Mouse (Mus musculus) heart, embryonic 14.5 days (tissue): ENCODE results near the gene Lrp1. TPM values are rescaled to one million over a fixed set of nuclear protein-coding genes. Genes with fewer than 3 reads are reported as not detected.

ENCODE experiments used
- ATAC-seq: fragments of 200-750 bp; cut with Nextera tagmentation; 2 replicates; pipeline ENCODE4 v1.8.0; 2017; ENCODE audit warnings: low read depth, moderate TSS enrichment; ENCODE audit not compliant: insufficient number of reproducible peaks, insufficient read depth, low FRiP score
- H3K27ac ChIP-seq, 2 experiments: fragments of 200-500 bp in 1 of 2; fragments of 300-500 bp in 1 of 2; sonication (generic) in 1 of 2; replicated peaks in 1 of 2; 2 replicates each; pipeline ENCODE4 v1.5.1; 2012 to 2014; ENCODE audit warnings: low read depth in 2 of 2, low read length in 2 of 2, control low read depth in 1 of 2, mild to moderate bottlenecking in 1 of 2, mixed read lengths in 1 of 2; ENCODE audit not compliant: control insufficient read depth in 1 of 2, insufficient read depth in 1 of 2
- H3K27me3 ChIP-seq: fragments of 300-500 bp; sonication (generic); 2 replicates; pipeline ENCODE4 v1.6.1; 2014; ENCODE audit warnings: mild to moderate bottlenecking, low read length, control low read depth; ENCODE audit not compliant: control insufficient read depth, insufficient read depth
- H3K36me3 ChIP-seq: fragments of 300-500 bp; sonication (generic); 2 replicates; pipeline ENCODE4 v1.6.1; 2014; ENCODE audit warnings: mild to moderate bottlenecking, control low read depth, low read length, mixed read lengths; ENCODE audit not compliant: control insufficient read depth, insufficient read depth
- H3K4me1 ChIP-seq, 2 experiments: fragments of 200-500 bp in 1 of 2; fragments of 300-500 bp in 1 of 2; sonication (generic) in 1 of 2; 2 replicates each; pipeline ENCODE4 v1.6.1; 2012 to 2014; ENCODE audit warnings: low read length in 2 of 2, control low read depth in 1 of 2, mixed read lengths in 1 of 2; ENCODE audit not compliant: control insufficient read depth in 2 of 2, insufficient read depth in 2 of 2
- H3K4me2 ChIP-seq: fragments of 300-500 bp; sonication (generic); 2 replicates; pipeline ENCODE4 v1.6.1; 2014; ENCODE audit warnings: mild to moderate bottlenecking, low read length
- H3K4me3 ChIP-seq, 2 experiments: fragments of 200-500 bp in 1 of 2; fragments of 300-500 bp in 1 of 2; sonication (generic) in 1 of 2; 2 replicates each; pipeline ENCODE4 v1.5.1; 2012 to 2014; ENCODE audit warnings: low read length in 2 of 2, mild to moderate bottlenecking in 2 of 2, control low read depth in 1 of 2, low read depth in 1 of 2, moderate library complexity in 1 of 2; ENCODE audit not compliant: control insufficient read depth in 1 of 2, insufficient read depth in 1 of 2
- H3K9ac ChIP-seq: fragments of 300-500 bp; sonication (generic); 2 replicates; pipeline ENCODE4 v1.6.1; 2014; ENCODE audit warnings: mild to moderate bottlenecking, low read length
- H3K9me3 ChIP-seq: fragments of 300-500 bp; sonication (generic); 2 replicates; pipeline ENCODE4 v1.6.1; 2016; ENCODE audit warnings: low read length, control low read depth; ENCODE audit not compliant: control insufficient read depth
- WGBS: fragments of 180-500 bp; shearing (Covaris S2); extraction: QIAGEN DNeasy Blood & Tissue Kit; methylation state at CpG from one replicate; pipeline ENCODE4 v1.1.7; 2014; 5-methylcytosine and 5-hydroxymethylcytosine counted together
- polyA plus RNA-seq: library from polyadenylated mRNA; unstranded; fragments of >200 nt; fragmentation: Nextera tagmentation; extraction: Ambion mirVana; gene quantifications from 2 replicates; pipeline ENCODE4 v1.2.1, GENCODE M21; 2014

Lrp1 gene
- polyA plus RNA-seq, 1 experiment from 2014 or later = 31.2 TPM

DNA sequence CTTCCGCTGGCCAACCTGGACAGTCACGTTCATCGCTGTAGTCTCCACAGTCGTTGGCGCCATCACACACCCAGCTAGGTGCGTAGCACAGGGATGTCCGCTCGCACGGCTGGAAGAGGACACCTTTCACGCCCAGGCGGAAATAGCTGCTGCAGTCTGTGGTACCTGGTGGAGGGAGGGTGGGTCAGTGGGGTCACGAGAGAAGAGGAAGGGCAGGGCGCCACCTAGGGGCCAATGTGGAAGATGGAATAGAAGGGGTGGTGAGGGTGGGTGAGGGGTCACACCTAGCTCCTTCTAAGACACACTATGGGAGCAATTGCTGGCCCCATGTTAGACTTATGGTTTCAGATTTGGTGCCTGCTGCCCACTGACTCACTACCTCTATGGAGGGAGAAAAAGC is 63.6 kb downstream of the Lrp1 start:
- peaks cover 90% of the 10 kb centered on the region for H3K36me3 ChIP-seq
- H3K27me3 ChIP-seq = no peaks in the 10 kb centered on the region
- no peak overlapping the region for H3K4me2 ChIP-seq
- no peak overlapping the region for H3K27ac ChIP-seq
- 90% methylated on average over 13 of the region's 13 CpGs for WGBS
- H3K9me3 ChIP-seq = no peaks in the 10 kb centered on the region
- H3K4me3 ChIP-seq = no peak overlapping the region
- H3K9ac ChIP-seq = no peak overlapping the region
- no peak for ATAC-seq
- H3K4me1 ChIP-seq = no peaks in the 10 kb centered on the region

DNA sequence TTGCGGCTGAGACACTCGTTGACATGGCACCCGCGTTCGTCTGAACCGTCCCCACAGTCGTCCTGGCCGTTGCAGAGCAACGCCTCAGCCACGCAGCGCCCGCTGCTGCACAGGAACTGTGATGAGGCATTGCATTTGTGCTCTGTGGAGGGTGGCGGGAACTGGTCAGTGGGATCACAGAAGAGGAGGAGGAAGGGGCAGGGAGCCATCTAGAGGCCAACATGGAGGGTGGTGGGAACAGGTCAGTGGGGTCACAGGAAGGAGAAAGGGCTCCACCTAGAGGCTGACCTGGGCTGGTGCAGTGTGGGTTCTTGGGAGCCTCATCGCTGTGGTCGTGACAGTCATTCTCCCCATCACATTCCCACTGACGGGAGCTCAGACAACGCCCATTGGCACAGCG is 65.2 kb downstream of the Lrp1 start:
- H3K9me3 ChIP-seq = no peaks in the 10 kb centered on the region
- no peak overlapping the region for H3K27ac ChIP-seq
- H3K27me3 ChIP-seq = no peaks in the 10 kb centered on the region
- no peak overlapping the region for H3K4me3 ChIP-seq
- H3K36me3 ChIP-seq = peaks cover 94% of the 10 kb centered on the region
- no peak overlapping the region for H3K4me2 ChIP-seq
- no peak overlapping the region for H3K9ac ChIP-seq
- H3K4me1 ChIP-seq = no peaks in the 10 kb centered on the region
- 69% methylated on average over 18 of the region's 18 CpGs for WGBS
- no peak for ATAC-seq

DNA sequence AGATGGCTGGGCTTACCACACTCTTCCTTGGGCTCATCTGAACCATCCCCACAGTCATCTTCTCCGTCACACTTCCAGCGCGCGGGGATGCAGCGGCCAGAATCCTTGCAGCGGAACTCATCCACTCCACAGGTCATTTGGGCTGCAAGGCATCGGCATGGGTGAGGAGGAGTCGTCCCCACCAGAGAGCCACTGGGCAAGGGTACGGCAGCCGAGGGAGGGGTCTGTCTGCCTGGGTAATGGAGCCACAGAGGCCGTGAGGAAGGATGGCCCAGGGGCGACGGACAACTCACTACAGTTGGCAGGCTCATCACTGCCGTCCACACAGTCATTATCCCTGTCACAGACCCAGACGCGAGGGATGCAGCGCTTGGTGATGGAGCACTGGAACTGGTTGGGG is 71.1 kb downstream of the Lrp1 start:
- ATAC-seq = no peak
- Histone ChIP-seq H3K4me3 (no peak overlapping the region), H3K9ac (no peak overlapping the region), H3K9me3 (no peaks in the 10 kb centered on the region), H3K4me1 (no peaks in the 10 kb centered on the region), H3K4me2 (no peak overlapping the region), H3K27ac (no peak overlapping the region), H3K27me3 (no peaks in the 10 kb centered on the region), H3K36me3 (peaks cover 88% of the 10 kb centered on the region)
- WGBS = 87% methylated on average over 17 of the region's 17 CpGs

GRCm38 (mm10) chr10:127548236-127548635 is 72.7 kb downstream of the Lrp1 start:
- no peaks in the 10 kb centered on the region for H3K4me1 ChIP-seq
- peaks cover 83% of the 10 kb centered on the region for H3K36me3 ChIP-seq
- no peak overlapping the region for H3K9ac ChIP-seq
- no peak overlapping the region for H3K4me3 ChIP-seq
- H3K27me3 ChIP-seq = no peaks in the 10 kb centered on the region
- no peak overlapping the region for H3K4me2 ChIP-seq
- WGBS = 89% methylated on average over 15 of the region's 15 CpGs
- no peaks in the 10 kb centered on the region for H3K9me3 ChIP-seq
- no peak for ATAC-seq
- no peak overlapping the region for H3K27ac ChIP-seq

DNA sequence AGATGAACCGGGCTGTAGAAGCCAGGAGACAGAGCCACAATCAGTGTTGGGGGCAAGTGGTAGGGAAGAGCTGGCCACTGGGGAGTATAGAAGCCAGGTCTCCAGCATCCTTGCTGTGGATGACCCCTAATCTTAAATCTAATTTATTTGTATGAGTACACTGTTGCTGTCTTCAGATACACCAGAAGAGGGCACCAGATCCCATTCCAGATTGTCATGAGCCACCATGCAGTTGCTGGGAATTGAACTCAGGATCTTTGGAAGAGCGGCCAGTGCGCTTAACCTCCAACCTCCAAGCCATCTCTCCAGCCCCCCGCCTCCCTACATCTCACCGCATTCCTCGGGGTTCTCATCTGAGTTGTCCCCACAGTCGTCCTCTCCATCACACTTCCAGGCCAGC is 74.4 kb downstream of the Lrp1 start:
- no peak overlapping the region for H3K4me3 ChIP-seq
- H3K36me3 ChIP-seq = peaks cover 80% of the 10 kb centered on the region
- H3K27ac ChIP-seq = no peak overlapping the region
- 85% methylated on average over 7 of the region's 7 CpGs for WGBS
- no peaks in the 10 kb centered on the region for H3K27me3 ChIP-seq
- H3K9ac ChIP-seq = no peak overlapping the region
- no peaks in the 10 kb centered on the region for H3K9me3 ChIP-seq
- no peaks in the 10 kb centered on the region; a peak in 1 of 4 replicates for H3K4me1 ChIP-seq
- H3K4me2 ChIP-seq = no peak overlapping the region
- ATAC-seq = no peak

DNA sequence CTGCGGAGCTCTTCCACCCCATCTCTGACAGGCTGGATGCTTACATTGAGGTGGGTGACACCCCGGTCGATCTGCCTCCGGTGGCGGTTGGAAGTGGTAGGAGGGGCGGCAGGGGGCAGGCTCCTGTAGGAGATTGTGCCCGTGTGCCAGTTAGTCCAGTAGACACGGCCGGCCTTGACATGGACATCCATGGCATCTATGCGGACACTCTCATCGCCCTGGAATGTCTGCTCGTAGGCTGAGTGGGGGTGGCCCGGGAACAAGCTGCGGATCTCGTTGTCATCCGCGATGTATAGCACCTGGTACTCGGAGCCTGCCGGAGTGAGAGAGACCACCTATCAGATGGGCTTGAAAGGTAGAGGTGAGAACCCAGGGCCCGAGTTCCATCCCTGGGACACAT is 76.6 kb downstream of the Lrp1 start:
- H3K36me3 ChIP-seq = peaks cover 76% of the 10 kb centered on the region
- ATAC-seq = no peak
- H3K4me3 ChIP-seq = no peak overlapping the region
- no peaks in the 10 kb centered on the region for H3K9me3 ChIP-seq
- H3K4me1 ChIP-seq = no peaks in the 10 kb centered on the region; a peak in 1 of 4 replicates
- H3K4me2 ChIP-seq = no peak overlapping the region
- no peaks in the 10 kb centered on the region for H3K27me3 ChIP-seq
- no peak overlapping the region for H3K9ac ChIP-seq
- H3K27ac ChIP-seq = no peak overlapping the region
- WGBS = 84% methylated on average over 20 of the region's 20 CpGs

DNA sequence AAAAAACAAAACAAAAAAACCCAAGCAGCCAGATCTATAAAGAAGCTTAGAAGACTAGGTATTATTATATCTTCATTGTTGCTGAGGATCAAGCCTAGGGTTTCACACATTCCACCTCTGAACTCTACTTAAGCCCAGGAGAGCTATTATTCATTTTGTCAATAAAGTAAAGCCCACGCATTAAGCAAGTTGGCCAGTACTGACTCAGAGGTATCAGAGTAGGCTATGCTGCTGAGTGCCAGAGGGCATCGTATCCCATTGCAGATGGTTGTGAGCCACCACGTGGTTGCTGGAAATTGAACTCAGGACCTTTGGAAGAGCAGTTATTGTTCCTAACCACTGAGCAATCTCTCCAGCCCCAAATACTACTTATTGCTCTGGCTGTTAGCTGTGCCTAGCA is 77.0 kb downstream of the Lrp1 start:
- no peaks in the 10 kb centered on the region; a peak in 1 of 4 replicates for H3K4me1 ChIP-seq
- no peak overlapping the region for H3K4me2 ChIP-seq
- no peak for ATAC-seq
- H3K9me3 ChIP-seq = no peaks in the 10 kb centered on the region
- H3K36me3 ChIP-seq = peaks cover 72% of the 10 kb centered on the region
- H3K27me3 ChIP-seq = no peaks in the 10 kb centered on the region
- WGBS = 87% methylated on average over 3 of the region's 3 CpGs
- no peak overlapping the region for H3K9ac ChIP-seq
- no peak overlapping the region for H3K4me3 ChIP-seq
- no peak overlapping the region for H3K27ac ChIP-seq

GRCm38 (mm10) chr10:127542720-127543119 is 78.2 kb downstream of the Lrp1 start:
- no peaks in the 10 kb centered on the region for H3K27me3 ChIP-seq
- H3K9ac ChIP-seq = no peak overlapping the region
- H3K27ac ChIP-seq = no peak overlapping the region
- H3K4me3 ChIP-seq = no peak overlapping the region
- H3K4me2 ChIP-seq = no peak overlapping the region
- no peaks in the 10 kb centered on the region for H3K9me3 ChIP-seq
- no peaks in the 10 kb centered on the region; a peak in 1 of 4 replicates for H3K4me1 ChIP-seq
- no peak for ATAC-seq
- H3K36me3 ChIP-seq = peaks cover 68% of the 10 kb centered on the region
- 72% methylated on average over 6 of the region's 6 CpGs for whole genome bisulfite sequencing
